Mouse (Mus musculus) G1E (cell line): ENCODE measurements around the gene Ttc17.

Experiments used
- CTCF ChIP-seq: IDR thresholded peaks from 2 replicates; pipeline ENCODE4 v1.5.1; 2012; ENCODE audit warnings: low read depth, low read length, inconsistent platforms, mixed read lengths
- GATA1 ChIP-seq: IDR thresholded peaks from 2 replicates; pipeline ENCODE4 v1.6.1; 2012; ENCODE audit warnings: borderline replicate concordance, low read length, inconsistent platforms, mixed read lengths
- POLR2AphosphoS5 ChIP-seq: IDR thresholded peaks from 2 replicates; pipeline ENCODE4 v1.6.1; 2012; ENCODE audit warnings: low read depth, low read length, inconsistent platforms; ENCODE audit not compliant: insufficient replicate concordance
- TAL1 ChIP-seq: conservative IDR thresholded peaks from 2 replicates; pipeline ENCODE4 v1.6.1; 2012; ENCODE audit warnings: low read depth, low read length, inconsistent platforms, mixed read lengths

DNA sequence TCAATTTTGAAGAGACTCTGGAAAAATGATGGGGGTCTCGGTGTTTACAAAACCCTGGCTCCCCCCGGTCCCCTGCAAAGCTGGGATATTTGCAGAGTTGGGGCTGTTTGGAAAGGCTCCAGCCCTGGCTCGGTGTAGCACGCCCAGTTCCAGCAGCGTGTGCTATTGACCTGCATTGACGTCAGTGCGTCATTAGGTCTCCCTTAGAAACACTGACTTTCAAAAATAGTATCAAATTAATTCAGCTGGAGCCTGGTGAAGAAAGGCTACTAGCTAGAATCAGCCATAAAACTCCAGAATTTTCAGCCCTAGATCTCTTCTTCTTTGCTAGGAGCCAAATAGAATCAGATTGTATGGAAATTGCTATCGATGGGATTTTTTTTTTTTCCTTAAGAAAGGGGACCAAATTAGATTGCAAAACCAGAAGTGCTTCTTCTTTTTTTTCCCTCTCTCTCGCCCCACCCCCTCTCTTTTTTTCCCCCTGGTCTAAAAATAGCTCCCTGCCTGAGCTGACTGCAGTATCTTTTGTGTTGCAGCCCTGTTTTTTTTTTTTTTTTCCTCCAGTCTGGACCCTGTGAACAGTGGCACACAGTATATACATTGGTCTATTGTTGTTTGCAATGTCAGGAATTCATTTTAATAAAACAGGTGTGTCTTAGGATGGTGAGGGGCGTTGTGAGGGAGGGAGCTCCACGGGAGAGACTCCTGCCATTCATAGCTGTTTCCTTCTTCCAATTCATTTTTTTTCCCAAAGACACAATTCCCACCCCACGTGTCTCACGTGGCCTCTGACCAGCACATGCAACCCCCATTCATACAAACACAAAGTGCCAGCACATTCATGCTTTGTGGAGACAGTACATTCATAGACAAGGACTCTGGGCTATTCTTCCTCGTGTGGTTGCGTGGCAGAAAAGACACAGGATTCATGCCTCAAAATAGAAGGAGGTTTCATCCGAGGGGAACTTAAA is 141.0 kb downstream of the Ttc17 start:
- TF ChIP-seq CTCF (no peak), GATA1 (no peak), TAL1 (no peak), POLR2AphosphoS5 (no peak)
